Mouse (Mus musculus) lung, postnatal 10 days (tissue): Measurements from ENCODE around the gene Dync1li2.

Experiments used
- DNase-seq: peaks from one replicate; pipeline ENCODE4 v3.0.0; 2021

Gene Dync1li2

DNA sequence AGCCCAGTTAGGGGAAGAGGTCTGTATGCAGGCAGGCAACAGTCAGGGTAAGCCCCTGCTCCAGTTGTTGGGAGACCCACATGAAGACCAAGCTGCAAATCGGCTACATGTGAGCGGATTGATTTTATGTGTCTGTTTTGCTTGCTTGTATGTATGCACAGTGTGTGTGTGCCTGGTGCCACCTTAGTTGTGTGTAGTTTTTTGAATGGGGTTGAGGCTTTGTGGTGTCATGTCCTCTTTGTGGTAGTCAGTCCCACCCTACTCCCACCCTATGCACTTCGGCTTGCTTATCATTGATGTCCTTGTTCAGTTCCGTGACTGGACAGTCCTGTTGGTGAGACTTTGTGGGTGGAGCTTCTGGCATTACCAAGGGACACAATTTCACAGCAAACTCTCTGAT lies 29.1 kb downstream of the Dync1li2 start:
- DNase-seq: no peak

- no peak for DNase-seq
Observed at GRCm38 (mm10) chr8:104412805-104413532, 29.9 kb downstream of the Dync1li2 start.

DNA sequence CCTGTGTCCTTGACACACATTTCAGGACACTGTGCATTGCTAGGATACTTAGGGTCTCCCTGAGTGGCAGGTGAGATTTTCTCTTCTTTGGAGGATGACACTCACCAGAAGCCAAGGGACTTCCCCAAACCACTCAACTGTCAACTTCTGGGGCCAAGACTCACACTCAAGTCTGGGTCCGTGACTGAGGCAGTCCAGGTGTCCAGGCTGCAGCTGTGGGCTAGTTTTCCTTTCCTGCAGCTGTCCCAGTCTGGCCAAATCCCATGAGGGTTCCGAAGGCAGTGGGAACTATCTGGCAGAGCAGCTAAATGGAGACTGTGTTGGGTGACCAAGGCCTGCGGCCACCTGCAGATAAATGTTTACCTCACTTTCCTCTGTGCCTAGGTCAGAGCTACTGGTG lies 30.9 kb downstream of the Dync1li2 start:
- no peak for DNase-seq

GRCm38 (mm10) chr8:104411468-104411867 lies 31.4 kb downstream of the Dync1li2 start:
- no peak for DNase-seq

- no peak for DNase-seq
Observed at GRCm38 (mm10) chr8:104410628-104411273, 32.1 kb downstream of the Dync1li2 start.

DNA sequence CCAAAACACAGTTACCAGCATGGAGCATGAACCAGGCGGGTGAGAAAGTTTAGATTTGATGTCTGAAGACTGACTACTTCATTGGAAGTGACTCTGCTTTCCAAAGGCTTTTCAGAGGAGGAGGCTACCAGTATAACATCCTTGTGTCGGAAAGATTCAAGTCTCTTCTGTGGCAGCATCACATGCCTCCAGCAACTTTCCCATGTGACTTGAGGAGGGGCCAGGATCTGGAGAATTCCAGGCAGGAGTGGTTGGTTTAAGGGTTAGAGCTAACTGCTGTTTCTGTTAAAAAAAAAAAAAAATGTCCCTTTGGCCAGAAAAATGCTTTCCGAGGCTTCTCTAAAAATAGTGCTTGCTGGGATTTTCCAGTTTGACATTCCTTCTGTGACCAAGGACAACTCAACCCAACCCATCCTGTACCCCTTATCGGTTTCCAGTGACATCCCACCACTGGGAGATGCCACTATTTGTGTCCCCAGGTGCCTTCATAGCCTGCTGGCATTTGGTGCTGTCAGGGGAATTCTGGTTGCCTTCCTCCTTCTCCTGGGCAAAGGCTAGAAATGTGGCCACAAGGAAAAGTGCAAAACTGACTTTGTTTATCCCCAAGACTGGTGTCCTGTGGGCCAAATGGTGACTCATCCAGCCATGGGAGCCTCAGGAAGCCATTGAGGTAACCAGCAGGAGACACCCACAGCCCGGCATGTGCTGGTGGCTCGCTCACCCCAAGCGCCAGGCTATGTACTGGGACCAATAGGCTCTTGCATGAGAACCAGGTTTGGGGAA lies 34.3 kb downstream of the Dync1li2 start:
- peak; percentile 56 for DNase-seq

DNA sequence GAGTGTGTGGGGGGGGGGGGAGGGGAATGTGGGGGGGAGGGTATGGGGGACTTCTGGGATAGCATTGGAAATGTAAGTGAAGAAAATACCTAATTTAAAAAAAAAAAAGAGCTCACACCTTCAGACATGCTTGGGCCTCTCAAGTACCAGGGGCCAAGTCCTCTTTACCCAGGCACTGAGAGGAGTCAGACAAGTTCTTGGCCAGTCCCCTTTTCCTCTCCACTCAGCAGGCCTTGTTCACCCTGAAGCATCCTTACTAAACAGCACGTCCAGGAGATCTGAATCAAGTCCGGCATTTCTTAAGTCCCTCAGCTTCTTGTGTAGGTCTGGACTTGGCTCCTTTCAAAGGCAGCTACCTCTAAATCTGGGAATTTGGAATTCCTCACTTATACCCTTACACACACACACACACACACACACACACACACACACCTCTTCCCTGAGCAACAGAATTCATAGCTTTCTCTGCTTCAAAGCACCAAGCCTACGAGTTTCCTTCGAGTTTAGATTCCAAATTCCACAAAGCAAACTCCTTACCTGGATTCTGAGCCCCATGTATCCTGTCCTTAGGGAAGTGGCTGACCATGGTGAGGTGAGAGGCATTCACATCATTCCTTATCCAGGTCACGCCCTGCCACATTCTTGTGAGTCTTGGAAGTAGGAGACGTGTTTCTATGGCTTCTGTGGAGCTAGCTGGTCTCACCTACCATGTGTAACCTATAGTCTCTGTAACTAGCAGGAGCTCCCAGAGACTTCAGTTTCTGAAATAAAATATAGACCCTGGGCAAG lies 36.3 kb downstream of the Dync1li2 start:
- DNase-seq: peak; percentile 16

- DNase-seq: peak; percentile 34
Observed at GRCm38 (mm10) chr8:104405430-104406187, 37.2 kb downstream of the Dync1li2 start.

DNA sequence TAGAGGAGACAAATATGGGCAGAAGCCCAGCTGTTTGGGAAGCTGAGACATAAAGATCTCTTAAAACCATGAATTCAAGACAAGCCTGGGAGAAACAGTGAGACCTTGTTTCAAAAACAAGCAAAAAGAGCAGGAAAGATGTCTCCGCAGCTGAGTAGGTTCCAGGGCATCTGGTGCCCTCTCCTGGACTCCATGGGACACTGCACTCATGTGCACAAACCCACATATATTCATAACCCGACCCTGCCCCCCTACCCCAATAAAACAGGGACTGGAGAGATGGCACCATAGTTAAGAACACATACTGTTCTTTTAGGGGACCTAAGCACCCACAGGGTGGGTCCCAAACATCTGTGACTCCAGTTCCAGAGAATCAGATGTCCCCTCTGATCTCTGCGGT lies 39.3 kb downstream of the Dync1li2 start:
- DNase-seq: no peak

DNA sequence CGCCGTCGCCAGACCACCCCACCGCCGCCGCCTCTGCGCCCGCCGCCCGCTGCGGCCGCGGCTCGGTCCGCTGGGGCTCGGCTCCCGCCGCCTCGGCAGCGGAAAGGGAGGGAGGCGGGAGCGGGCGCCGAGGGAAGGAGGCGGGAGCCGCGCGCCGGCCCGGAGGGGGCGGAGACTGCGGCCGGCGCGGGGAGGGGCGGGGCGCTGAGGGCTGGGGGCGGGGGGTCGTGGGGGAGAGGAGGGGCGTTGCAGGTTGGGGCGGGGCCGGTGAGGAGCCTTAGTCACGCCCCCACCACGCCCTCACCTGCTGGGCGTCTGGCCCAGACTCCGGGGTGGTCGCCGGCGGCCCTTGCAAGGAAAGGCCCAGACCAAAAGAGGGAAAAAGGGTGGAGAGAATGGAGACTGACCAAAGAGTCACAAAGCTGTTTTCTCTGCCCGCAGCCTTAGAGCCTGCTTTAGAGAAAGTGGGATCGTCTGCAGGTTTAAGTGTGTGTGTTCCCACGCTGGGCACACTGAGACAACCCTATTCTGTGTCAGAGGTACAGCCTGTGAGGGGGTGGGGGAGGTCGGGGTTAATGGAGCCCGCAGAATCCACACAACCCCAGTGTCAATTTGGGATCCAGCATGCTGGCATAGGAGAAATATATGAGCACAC lies 47.0 kb downstream of the Dync1li2 start, which contains the start of gene Cmtm4:
Gene Cmtm4, minus strand, starts transcription at position 105 of the 655 bp plus-strand sequence.
- peak; percentile 63 for DNase-seq

- DNase-seq: peak; percentile 46
Observed at GRCm38 (mm10) chr8:104394801-104395702, 47.8 kb downstream of the Dync1li2 start.

DNA sequence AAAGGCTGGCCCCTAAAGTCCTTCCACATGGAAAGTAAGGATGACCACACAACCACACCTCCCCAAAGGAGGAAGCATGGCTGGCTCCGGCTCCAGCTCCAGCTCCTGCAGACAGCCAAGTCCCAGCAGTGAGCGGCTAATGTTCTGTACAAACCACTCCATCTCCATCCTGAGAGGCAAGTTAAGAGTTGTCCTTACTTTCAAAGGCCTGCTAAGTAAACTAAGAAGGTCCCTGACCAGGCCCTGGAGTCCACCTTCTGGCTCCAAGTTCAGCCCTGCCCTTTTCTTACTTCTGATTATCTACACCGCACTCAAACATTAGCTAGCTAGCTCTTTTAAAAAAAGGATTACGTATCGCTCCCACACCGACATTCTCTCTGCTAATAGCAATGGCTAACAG lies 49.1 kb downstream of the Dync1li2 start:
- peak; percentile 35 for DNase-seq

- DNase-seq: no peak
Observed at GRCm38 (mm10) chr8:104393139-104393538, 49.7 kb downstream of the Dync1li2 start.

GRCm38 (mm10) chr8:104390245-104390644 lies 52.6 kb downstream of the Dync1li2 start:
- DNase-seq: no peak

DNA sequence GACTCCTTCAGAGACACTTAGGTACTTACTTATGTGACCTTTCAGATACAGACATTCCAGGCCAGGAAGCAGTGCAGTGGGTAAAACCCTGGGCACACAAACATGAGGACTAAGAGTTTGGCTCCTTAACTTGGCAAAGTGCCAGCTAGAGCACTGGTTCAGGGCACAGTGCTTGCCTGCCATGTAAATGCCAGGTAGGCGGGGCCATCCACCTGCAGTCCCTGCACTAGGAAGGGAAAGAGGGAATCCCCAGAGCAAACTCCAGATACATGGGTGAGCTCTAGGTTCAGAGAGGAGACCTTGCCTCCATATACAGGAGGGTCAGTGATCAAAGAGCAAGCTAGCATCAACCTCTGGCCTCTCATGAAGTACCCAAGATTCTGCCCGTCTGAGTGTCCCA lies 54.9 kb downstream of the Dync1li2 start:
- DNase-seq: peak; percentile 40

DNA sequence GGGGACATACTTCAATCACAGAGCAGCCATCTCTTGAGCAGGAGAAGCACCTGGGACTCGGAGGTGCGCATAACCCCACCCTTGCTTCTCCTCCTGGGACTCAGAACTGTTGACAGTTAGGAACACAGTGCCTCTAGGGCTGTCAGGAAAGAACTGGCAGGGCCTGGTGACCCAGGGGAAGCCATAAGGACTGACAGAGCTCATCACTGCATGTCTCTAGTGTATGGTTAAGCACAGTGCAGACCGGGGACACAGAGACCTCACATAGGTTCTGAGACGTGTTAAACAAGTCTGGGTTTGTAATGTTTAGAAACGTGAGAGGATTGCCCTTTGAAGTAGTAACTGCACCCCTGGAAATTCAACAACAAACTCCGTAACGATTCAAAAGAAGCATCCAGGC lies 55.3 kb downstream of the Dync1li2 start:
- DNase-seq: no peak

- DNase-seq: no peak
Observed at GRCm38 (mm10) chr8:104386693-104387092, 56.2 kb downstream of the Dync1li2 start.

DNA sequence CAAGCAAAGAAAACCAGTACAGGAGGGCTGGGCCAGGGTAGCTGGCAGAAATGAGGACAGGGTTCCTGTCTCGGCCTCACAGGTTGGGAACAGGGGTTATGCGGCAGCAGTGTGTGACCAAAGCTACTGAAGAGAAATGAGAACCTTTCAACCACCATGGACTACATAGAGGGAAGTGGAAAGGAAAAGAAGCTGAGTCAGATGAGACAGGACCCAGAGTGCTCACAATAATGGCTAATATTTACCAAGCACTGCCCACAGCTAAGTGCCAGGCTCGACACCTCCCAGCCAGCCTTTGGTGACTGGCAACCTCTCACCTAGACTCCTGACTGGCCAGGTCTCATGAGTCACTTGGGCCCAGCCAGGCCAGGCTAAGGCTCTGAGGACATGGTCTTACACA lies 58.9 kb downstream of the Dync1li2 start:
- peak; percentile 24 for DNase-seq

DNA sequence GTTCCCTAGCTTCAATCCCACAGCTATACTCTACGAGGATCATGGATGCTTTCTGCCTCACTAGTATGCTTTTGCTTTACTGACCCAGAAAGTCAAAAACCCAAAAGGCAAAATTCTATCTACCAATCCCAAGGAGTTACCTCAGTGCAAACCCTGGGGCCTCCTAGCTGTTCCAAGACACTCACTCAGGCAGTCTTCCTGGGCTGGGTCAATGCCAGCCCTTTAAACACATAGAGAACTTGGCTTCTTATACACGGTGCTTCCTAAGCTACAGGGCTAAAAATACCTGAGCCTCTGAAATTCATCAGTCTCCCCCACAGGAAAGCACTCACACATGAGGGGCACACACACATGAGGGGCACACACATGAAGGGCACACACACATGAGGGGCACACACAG lies 59.6 kb downstream of the Dync1li2 start:
- no peak for DNase-seq

- DNase-seq: no peak
Observed at GRCm38 (mm10) chr8:104380961-104381411, 61.9 kb downstream of the Dync1li2 start.
